Mouse (Mus musculus): ENCODE results near the gene Spin2c. TPM values are rescaled to one million over a fixed set of nuclear protein-coding genes. Genes with fewer than 3 reads are reported as not detected.

The Spin2c gene
- total RNA-seq (2017) = 0.53 to 10.9 TPM in 2 of 3 replicates, not detected in the other

DNA sequence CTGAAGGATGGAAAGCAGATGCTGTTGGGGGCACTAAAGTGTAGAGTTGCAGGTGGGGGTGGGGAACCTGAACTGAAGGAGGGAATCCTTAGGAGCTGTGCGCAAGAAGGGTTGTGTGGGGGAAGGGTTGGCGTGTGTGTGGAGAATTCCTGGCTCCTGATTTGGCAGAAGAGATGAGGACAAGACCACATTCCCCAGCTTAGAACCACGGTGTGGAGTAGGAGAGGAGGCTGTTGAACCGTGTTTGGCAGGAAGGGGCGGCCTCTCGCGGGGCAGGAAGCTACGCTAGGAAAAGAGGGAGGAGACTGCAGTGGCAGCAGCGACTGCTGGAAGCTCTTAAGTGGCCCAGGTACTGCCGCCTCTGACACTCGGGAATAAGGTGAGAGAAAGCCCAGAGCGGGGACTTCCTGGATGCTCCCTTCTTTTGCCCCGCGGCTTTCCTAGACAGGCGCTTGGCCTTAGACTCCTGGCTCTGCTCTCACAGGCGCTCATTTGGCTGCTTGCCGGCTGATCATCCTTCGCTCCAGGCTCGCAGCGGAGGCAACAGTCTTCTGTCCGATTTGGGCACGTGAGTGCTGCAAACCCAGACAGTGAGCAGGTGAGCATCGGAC lies at the start of gene Spin2c:
Spin2c (plus strand) TSS at position 275 of the 611 bp plus-strand sequence.
- no peak for ATAC-seq (replicated peaks; ENCODE audit: insufficient number of reproducible peaks, low FRiP score, low TSS enrichment, poor library complexity, severe bottlenecking)

DNA sequence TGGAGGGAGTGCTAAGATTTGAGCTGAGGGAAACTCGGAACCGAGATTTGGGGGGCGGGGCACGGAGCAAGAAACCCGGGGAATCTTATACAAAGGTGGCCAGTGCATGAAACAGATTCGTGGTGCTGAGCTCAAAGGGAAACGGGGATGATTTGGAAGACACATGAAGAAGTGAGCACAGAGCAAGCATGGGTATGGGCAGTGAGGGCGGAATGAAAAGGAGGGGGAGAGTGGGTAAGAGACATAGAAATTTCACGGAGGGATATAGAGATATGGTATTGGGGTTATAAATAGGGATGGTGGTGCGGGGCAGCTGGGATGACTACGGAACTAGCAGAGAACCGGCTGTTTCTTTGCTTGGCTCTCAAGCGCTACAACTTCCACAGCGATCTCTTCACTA lies 581 bp downstream of the Spin2c start:
- ATAC-seq (replicated peaks; ENCODE audit: insufficient number of reproducible peaks, low FRiP score, low TSS enrichment, poor library complexity, severe bottlenecking) = no peak

Other genes with a start within 250 kb of the Spin2c start
- 8.3 to 10.5 TPM (median 9.2 TPM) in 3 replicates for gene Kctd12b, start 135.8 kb upstream of the Spin2c start, total RNA-seq (2017)
- 7.3 to 12.3 TPM (median 9.9 TPM) in 3 replicates for gene Nbdy, start 108.6 kb upstream of the Spin2c start, total RNA-seq (2017)
- gene Samt1, start 180.4 kb downstream of the Spin2c start, total RNA-seq (2017) = not detected in 3 replicates
- not detected in 3 replicates for gene 4921511M17Rik, start 201.6 kb downstream of the Spin2c start, total RNA-seq (2017)
- not detected in 3 replicates for gene Gm10057, start 222.8 kb downstream of the Spin2c start, total RNA-seq (2017)